Mouse (Mus musculus): Measurements from ENCODE around the gene Slc51b.

DNA sequence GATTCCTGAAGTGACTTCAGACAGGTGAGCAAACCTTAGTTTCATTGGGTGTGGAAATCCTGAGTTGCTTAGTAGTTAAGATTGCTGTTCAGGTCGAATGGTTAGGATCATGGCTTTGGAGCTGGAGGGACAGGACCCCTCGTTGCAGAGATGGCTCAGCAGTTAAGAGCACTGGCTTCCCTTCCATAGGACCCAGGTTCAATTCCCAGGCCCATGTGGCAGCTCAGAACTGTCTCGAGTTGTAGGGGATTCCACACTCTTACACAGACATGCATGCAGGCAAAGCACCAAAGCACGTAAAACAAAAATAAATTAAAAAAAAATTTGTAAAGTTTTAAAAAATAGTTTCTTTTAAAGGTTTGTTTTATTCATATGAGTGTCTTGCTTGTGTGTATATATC is 12.5 kb upstream of the Slc51b start:
- TF ChIP-seq POLR2A (IDR thresholded peaks at IDR 0.05; ENCODE audit: low read depth, low read length) (no peak), CTCF (IDR thresholded peaks at IDR 0.05; ENCODE audit: extremely low read depth, insufficient read depth, insufficient read length, insufficient replicate concordance) (no peak)

Data from spleen, adult 2 months (tissue).